Mouse (Mus musculus): ENCODE results near the gene Gm5941.
"Not testable (repeated sequence)": the region's sequence is repeated elsewhere in the genome, so short reads cannot be mapped to it uniquely, and the experiment has no call there.

The Gm5941 gene

DNA sequence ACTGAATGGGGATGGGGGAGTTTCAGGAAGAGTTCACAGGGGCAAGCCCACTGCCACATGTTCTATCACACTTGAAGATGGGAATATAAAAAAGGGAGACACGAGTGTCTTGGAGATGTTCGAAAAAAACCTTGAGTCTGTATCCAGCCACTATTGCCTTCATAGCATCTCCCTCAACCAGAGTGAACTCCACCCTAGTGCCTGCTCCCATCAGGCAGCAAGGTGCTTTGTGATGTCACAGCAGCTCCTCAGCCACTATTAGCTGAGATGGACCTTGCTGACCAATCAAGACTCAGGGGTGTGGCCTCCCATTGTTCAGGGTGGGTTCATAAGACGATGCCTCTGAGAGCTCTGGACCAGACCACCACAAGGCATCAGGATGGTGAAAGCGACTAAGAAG is at the start of gene Gm5941:
Gm5941 (plus strand) TSS at position 301 of the 400 bp plus-strand sequence.
- not testable (repeated sequence) for DNase-seq (ENCODE audit: low spot score in 2 of 2)

DNA sequence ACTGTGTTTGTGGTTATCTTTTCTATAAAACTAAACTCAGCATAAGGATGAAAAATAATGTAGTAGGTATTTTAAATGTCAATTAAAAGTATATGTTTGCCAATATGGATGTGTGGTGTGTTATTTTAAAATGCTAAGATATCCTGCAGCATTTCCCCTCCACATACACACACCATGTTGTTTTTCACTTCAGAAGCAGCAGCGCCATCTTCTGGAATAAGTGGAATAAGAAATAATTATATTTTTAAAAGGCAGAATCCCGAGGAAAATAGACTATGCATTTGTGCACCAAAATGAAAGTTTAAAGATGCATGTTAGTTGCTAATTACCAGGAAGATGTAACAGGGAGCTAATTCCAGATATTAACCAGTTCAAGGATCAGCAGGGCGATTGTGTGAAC is 29.3 kb upstream of the Gm5941 start:
- DNase-seq (ENCODE audit: low spot score in 2 of 2): no peak

DNA sequence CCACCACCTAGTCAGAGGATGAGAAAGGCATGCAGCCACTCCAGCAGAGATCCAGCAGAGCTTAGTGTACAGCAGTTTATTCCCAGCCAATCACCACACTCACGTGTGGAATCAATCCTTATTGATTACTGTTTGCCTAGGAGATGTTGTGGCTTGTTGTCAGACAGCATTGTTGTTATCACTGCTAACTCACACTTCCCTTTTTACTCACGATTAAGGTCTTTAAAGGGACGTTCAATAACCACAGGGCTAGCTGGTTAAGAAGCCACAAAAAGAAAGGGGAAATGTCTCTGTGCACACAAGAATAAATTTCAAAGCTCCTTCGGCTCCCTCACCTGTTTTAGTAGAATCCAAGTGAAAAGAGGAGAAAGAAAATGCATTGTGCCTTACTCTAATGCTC is 25.0 kb upstream of the Gm5941 start:
- no peak for DNase-seq (ENCODE audit: low spot score in 2 of 2)

DNA sequence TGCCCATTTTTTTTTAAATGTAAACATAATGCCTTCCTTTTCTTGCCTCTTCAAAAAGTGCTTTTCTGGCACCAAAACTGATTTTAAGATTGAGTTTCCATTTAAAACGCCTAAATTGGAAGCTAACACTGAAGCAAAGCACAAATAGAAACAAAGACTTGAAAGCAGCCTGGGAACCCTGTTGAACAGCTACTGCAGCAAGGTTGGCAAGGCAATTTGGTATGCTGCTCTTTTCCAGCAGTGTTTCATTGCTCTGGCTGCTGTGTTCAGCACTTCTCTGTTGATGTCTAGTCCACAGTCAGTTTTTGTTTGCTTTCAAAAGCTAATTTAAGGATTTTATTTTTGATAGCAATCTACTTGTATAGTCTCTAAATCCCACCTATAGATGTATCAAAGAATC is 8.5 kb downstream of the Gm5941 start:
- no peak for DNase-seq (ENCODE audit: low spot score in 2 of 2)

DNA sequence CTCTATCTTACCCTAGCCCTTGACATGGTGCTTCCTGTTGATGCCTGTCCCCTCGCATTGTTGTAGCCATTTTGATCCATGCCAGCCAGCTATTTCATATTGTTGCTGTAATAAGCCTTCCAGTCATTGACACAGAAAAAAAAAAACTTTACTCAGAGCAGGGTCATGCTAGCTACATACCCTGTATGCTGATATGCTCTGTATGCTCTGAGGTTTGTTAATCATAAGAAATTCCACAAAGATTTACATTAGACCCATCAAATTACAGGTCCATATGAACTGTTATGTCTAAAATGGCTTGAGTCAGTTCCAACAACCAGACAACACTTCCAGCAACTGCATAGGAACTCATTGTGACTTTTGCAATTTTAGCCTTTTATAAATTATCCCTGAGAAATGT is 38.1 kb downstream of the Gm5941 start:
- no peak for DNase-seq (ENCODE audit: low spot score in 2 of 2)

All from cerebellum, postnatal 4 days (tissue).